Mouse (Mus musculus) CD4-positive, CD25-positive, alpha-beta regulatory T cell, adult 9 weeks (primary cell): ENCODE data around the gene Gstm4. TPM values are rescaled to one million over a fixed set of nuclear protein-coding genes. Genes with fewer than 3 reads are reported as not detected.

Experiments used
- polyA plus RNA-seq: library from polyadenylated mRNA; unstranded; fragments of 100-300 nt; shearing (Covaris generic); gene quantifications from one replicate; pipeline ENCODE4 v1.2.1, GENCODE M21; 2017

The Gstm4 gene
- polyA plus RNA-seq = 11.1 TPM

GRCm38 (mm10) chr3:108044394-108045140, at the start of gene Gstm4:
Gstm4 (minus strand) TSS chr3:108044894.

GRCm38 (mm10) chr3:108092536-108093115, 47.9 kb upstream of the Gstm4 start, which contains the start of gene Gnat2:
Gnat2 (plus strand) TSS chr3:108092789.

GRCm38 (mm10) chr3:108086470-108086979, 41.8 kb upstream of the Gstm4 start, which contains the start of gene Ampd2:
Ampd2 (minus strand) TSS chr3:108086651.

GRCm38 (mm10) chr3:108017473-108018189, 27.1 kb downstream of the Gstm4 start, which contains the start of gene Gstm1:
Gstm1 (minus strand) TSS chr3:108017973.

Other genes with a start within 250 kb of the Gstm4 start
- gene Eps8l3, start 167.7 kb downstream of the Gstm4 start, polyA plus RNA-seq = not detected
- not detected for gene Gstm5, start 149.1 kb downstream of the Gstm4 start, polyA plus RNA-seq
- gene Gstm7, start 113.1 kb downstream of the Gstm4 start, polyA plus RNA-seq = 2.1 TPM
- gene Gstm6, start 101.1 kb downstream of the Gstm4 start, polyA plus RNA-seq = not detected
- not detected for gene Gstm3, start 75.6 kb downstream of the Gstm4 start, polyA plus RNA-seq
- not detected for gene Gstm2, start 58.4 kb downstream of the Gstm4 start, polyA plus RNA-seq
- 4.6 TPM for gene Gstm1, start 26.9 kb downstream of the Gstm4 start, polyA plus RNA-seq
- gene Ampd2, start 41.8 kb upstream of the Gstm4 start, polyA plus RNA-seq = 50.0 TPM
- not detected for gene Gnat2, start 47.9 kb upstream of the Gstm4 start, polyA plus RNA-seq
- 217 TPM for gene Gnai3, start 101.3 kb upstream of the Gstm4 start, polyA plus RNA-seq
- gene Gpr61, start 110.0 kb upstream of the Gstm4 start, polyA plus RNA-seq = not detected
- 0.21 TPM for gene Amigo1, start 141.4 kb upstream of the Gstm4 start, polyA plus RNA-seq
- 28.0 TPM for gene Cyb561d1, start 156.3 kb upstream of the Gstm4 start, polyA plus RNA-seq
- 9.5 TPM for gene Atxn7l2, start 166.0 kb upstream of the Gstm4 start, polyA plus RNA-seq
- gene Sypl2, start 181.8 kb upstream of the Gstm4 start, polyA plus RNA-seq = not detected
- 156 TPM for gene Psma5, start 212.0 kb upstream of the Gstm4 start, polyA plus RNA-seq
- not detected for gene Sort1, start 239.2 kb upstream of the Gstm4 start, polyA plus RNA-seq